ENCODE assay signal across 8 mouse cellular contexts in genomic region chr10:81190236-81190911, GRCm38 (mm10). TPM values are rescaled to one million over a fixed set of nuclear protein-coding genes. Genes with fewer than 3 reads are reported as not detected.
A peak's percentile ranks its signal among the peaks of the same experiment; 100 is the strongest.
DNase-seq lines count a peak whose midpoint lies in the region; ATAC-seq lines count a peak whose summit lies in the region.
"Had no signal": no experiment of that assay in that cellular context is flagged by ENCODE, and none has a peak within 500 bp of the region (broad histone marks: within the 10 kb centered on the region; RNA-seq: fewer than 3 reads in every experiment).

No protein-coding gene starts in this region.

- H3K9ac ChIP-seq in intestine, embryonic 15.5 days = no peak overlapping the region
- H3K9ac ChIP-seq in intestine, embryonic 16.5 days (ENCODE audit: low read depth, low read length) = no peak overlapping the region

- ATAC-seq in intestine, embryonic 15.5 days = no peak
- ATAC-seq in intestine, embryonic 16.5 days = no peak

- H3K27ac ChIP-seq in intestine, embryonic 15.5 days = 0 out of 2 replicates have a peak overlapping the region, but pooled peaks have one; percentile 37
- no peak overlapping the region; the same call in 1 of the 2 replicates for H3K27ac ChIP-seq in intestine, embryonic 16.5 days (ENCODE audit: low read length)

- H3K4me3 ChIP-seq in intestine, embryonic 15.5 days (replicated peaks) = no peak overlapping the region
- no peak overlapping the region for H3K4me3 ChIP-seq in intestine, embryonic 16.5 days (ENCODE audit: low read length)

- peaks cover 16% of the 10 kb centered on the region for H3K27me3 ChIP-seq in intestine, embryonic 15.5 days (replicated peaks)
- H3K27me3 ChIP-seq in intestine, embryonic 16.5 days (replicated peaks; ENCODE audit: control insufficient read depth, insufficient read depth, low read length) = peaks cover 12% of the 10 kb centered on the region; the same call in 1 of the 2 replicates

- H3K36me3 ChIP-seq in intestine, embryonic 15.5 days = peaks cover 15% of the 10 kb centered on the region; the same call in 1 of the 2 replicates
- H3K36me3 ChIP-seq in intestine, embryonic 16.5 days (ENCODE audit: control insufficient read depth, insufficient read depth, low read length) = peaks cover 18% of the 10 kb centered on the region

- WGBS in intestine, embryonic 15.5 days = 70% methylated on average over 31 of the region's 31 CpGs
- 73% methylated on average over 31 of the region's 31 CpGs for WGBS in intestine, embryonic 16.5 days

- peak; percentile 78 for DNase-seq in ES-CJ7 (ENCODE audit: low read depth, low spot score)
- peak; percentile 56 to 71 for DNase-seq in cerebellum, postnatal 10 days
- DNase-seq in lung, postnatal 10 days = peak; percentile 57
- DNase-seq in layer of hippocampus, postnatal 14 days (ENCODE audit: low spot score in 2 of 2) = no peak
- DNase-seq in natural killer cell, adult 2 months (ENCODE audit: low spot score in 2 of 2) = no peak

- H3K4me2 ChIP-seq in intestine, embryonic 15.5 days (replicated peaks) = no peak overlapping the region
- no peak overlapping the region for H3K4me2 ChIP-seq in intestine, embryonic 16.5 days (ENCODE audit: low read depth, low read length)

- peaks cover 25% of the 10 kb centered on the region for H3K4me1 ChIP-seq in intestine, embryonic 15.5 days (replicated peaks)
- H3K4me1 ChIP-seq in intestine, embryonic 16.5 days (ENCODE audit: control insufficient read depth, insufficient read depth, low read length) = peaks cover 26% of the 10 kb centered on the region

- H3K9me3 ChIP-seq in intestine, embryonic 15.5 days = no peaks in the 10 kb centered on the region
- H3K9me3 ChIP-seq in intestine, embryonic 16.5 days (ENCODE audit: control insufficient read depth, low read length) = no peaks in the 10 kb centered on the region

RNA-seq across cellular contexts. Expression of gene 4930442H23Rik, which starts 6.7 kb away (rescaled TPM):
- 0.13 and 0.15 TPM in 2 replicates for polyA plus RNA-seq in intestine, embryonic 15.5 days (2015; fragmentation: Nextera tagmentation; extraction: Ambion mirVana)
- not detected in 2 replicates for polyA plus RNA-seq in intestine, embryonic 16.5 days (2015; fragmentation: Nextera tagmentation; extraction: Ambion mirVana)
- total RNA-seq in layer of hippocampus, postnatal 14 days (2021) = not detected
- total RNA-seq: layer of hippocampus, adult 18-20 months had no signal

RNA-seq across cellular contexts. Expression of gene Dapk3, which starts 7.6 kb away (rescaled TPM):
- 56.6 and 62.7 TPM in 2 replicates for polyA plus RNA-seq in intestine, embryonic 15.5 days (2015; fragmentation: Nextera tagmentation; extraction: Ambion mirVana)
- polyA plus RNA-seq in intestine, embryonic 16.5 days (2015; fragmentation: Nextera tagmentation; extraction: Ambion mirVana) = 15.4 and 47.6 TPM in 2 replicates
- total RNA-seq in layer of hippocampus, postnatal 14 days (2021) = 10 to 100 TPM; 59.7 to 60.4 TPM

RNA-seq across cellular contexts. Expression of gene Nmrk2, which starts 11.5 kb away (rescaled TPM):
- polyA plus RNA-seq in intestine, embryonic 15.5 days (2015; fragmentation: Nextera tagmentation; extraction: Ambion mirVana) = 0.14 TPM in 1 of 2 replicates, not detected in the other
- polyA plus RNA-seq in intestine, embryonic 16.5 days (2015; fragmentation: Nextera tagmentation; extraction: Ambion mirVana) = 0.17 TPM in 1 of 2 replicates, not detected in the other
- total RNA-seq in layer of hippocampus, postnatal 14 days (2021) = under 1 TPM in 1 of 2 experiments, not detected in 1; 0.26 TPM

RNA-seq across cellular contexts. Expression of gene Eef2, which starts 13.9 kb away (rescaled TPM):
- 515 and 540 TPM in 2 replicates for polyA plus RNA-seq in intestine, embryonic 15.5 days (2015; fragmentation: Nextera tagmentation; extraction: Ambion mirVana)
- 526 and 531 TPM in 2 replicates for polyA plus RNA-seq in intestine, embryonic 16.5 days (2015; fragmentation: Nextera tagmentation; extraction: Ambion mirVana)
- total RNA-seq in layer of hippocampus, postnatal 14 days (2021) = 1,000 to 10,000 TPM; 1,016 to 1,032 TPM

RNA-seq across cellular contexts. Expression of gene Pias4, which starts 22.7 kb away (rescaled TPM):
- polyA plus RNA-seq in intestine, embryonic 15.5 days (2015; fragmentation: Nextera tagmentation; extraction: Ambion mirVana) = 47.2 and 58.4 TPM in 2 replicates
- polyA plus RNA-seq in intestine, embryonic 16.5 days (2015; fragmentation: Nextera tagmentation; extraction: Ambion mirVana) = 52.5 and 54.4 TPM in 2 replicates
- total RNA-seq in layer of hippocampus, postnatal 14 days (2021) = 10 to 100 TPM; 25.9 to 28.1 TPM

Comparison
In these comparisons a context has a peak if more than half of its experiments do, and no peak if none do; other contexts are left out.
1. DNase-seq: peak in ES-CJ7 (single experiment), cerebellum, postnatal 10 days (2 of 2) and lung, postnatal 10 days (single experiment); none in layer of hippocampus, postnatal 14 days (0 of 2) and natural killer cell, adult 2 months (0 of 2).